Mouse (Mus musculus) intestine, embryonic 14.5 days (tissue): ENCODE results near the gene Gm49318. TPM values are rescaled to one million over a fixed set of nuclear protein-coding genes. Genes with fewer than 3 reads are reported as not detected.

ENCODE experiments used
- ATAC-seq: fragments of 200-750 bp; cut with Nextera tagmentation; replicated peaks from 2 replicates; pipeline ENCODE4 v1.8.0; 2017; ENCODE audit warnings: low read depth, moderate number of reproducible peaks, moderate TSS enrichment, moderate library complexity; ENCODE audit not compliant: low FRiP score, low TSS enrichment
- DNase-seq: peaks from one replicate; pipeline ENCODE4 v3.0.0-alpha.2; 2018; ENCODE audit warnings: low spot score
- H3K27ac ChIP-seq: fragments of 300-500 bp; sonication (generic); 2 replicates; pipeline ENCODE4 v1.5.1; 2014; ENCODE audit warnings: low read depth, mild to moderate bottlenecking, control low read depth
- H3K27me3 ChIP-seq: fragments of 300-500 bp; sonication (generic); replicated peaks from 2 replicates; pipeline ENCODE4 v1.6.1; 2014; ENCODE audit warnings: low read length, control low read depth; ENCODE audit not compliant: control insufficient read depth, insufficient read depth
- H3K36me3 ChIP-seq: fragments of 300-500 bp; sonication (generic); 2 replicates; pipeline ENCODE4 v1.6.1; 2014; ENCODE audit warnings: low read length, control low read depth; ENCODE audit not compliant: control insufficient read depth, insufficient read depth
- H3K4me1 ChIP-seq: fragments of 300-500 bp; sonication (generic); replicated peaks from 2 replicates; pipeline ENCODE4 v1.6.1; 2014; ENCODE audit warnings: low read length, control low read depth, mixed read lengths; ENCODE audit not compliant: control insufficient read depth, insufficient read depth
- H3K4me2 ChIP-seq: fragments of 300-500 bp; sonication (generic); 2 replicates; pipeline ENCODE4 v1.6.1; 2014; ENCODE audit warnings: low read length
- H3K4me3 ChIP-seq: fragments of 300-500 bp; sonication (generic); 2 replicates; pipeline ENCODE4 v1.5.1; 2014; ENCODE audit warnings: low read depth, low read length, control low read depth, mixed read lengths
- H3K9ac ChIP-seq: fragments of 300-500 bp; sonication (generic); 2 replicates; pipeline ENCODE4 v1.6.1; 2014; ENCODE audit warnings: mild to moderate bottlenecking, low read length
- H3K9me3 ChIP-seq: fragments of 300-500 bp; sonication (generic); 2 replicates; pipeline ENCODE4 v1.6.1; 2016; ENCODE audit warnings: low read length, control low read depth; ENCODE audit not compliant: control insufficient read depth
- WGBS: fragments of 180-500 bp; shearing (Covaris S2); extraction: QIAGEN DNeasy Blood & Tissue Kit; methylation state at CpG from one replicate; pipeline ENCODE4 v1.1.7; 2014; 5-methylcytosine and 5-hydroxymethylcytosine counted together
- polyA plus RNA-seq: library from polyadenylated mRNA; unstranded; fragments of >200 nt; fragmentation: Nextera tagmentation; extraction: Ambion mirVana; gene quantifications from 2 replicates; pipeline ENCODE4 v1.2.1, GENCODE M21; 2014

Gene Gm49318
- polyA plus RNA-seq, 1 experiment from 2014 or later: not detected

- Histone ChIP-seq H3K9me3 (no peaks in the 10 kb centered on the region), H3K27ac (no peak overlapping the region), H3K27me3 (no peaks in the 10 kb centered on the region), H3K4me2 (no peak overlapping the region), H3K36me3 (peaks cover 77% of the 10 kb centered on the region), H3K9ac (no peak overlapping the region), H3K4me3 (no peak overlapping the region), H3K4me1 (no peaks in the 10 kb centered on the region)
- ATAC-seq (no peak), DNase-seq (no peak)
- 75% methylated on average over 2 of the region's 2 CpGs for WGBS
Measured at GRCm38 (mm10) chr9:22061339-22061738, 9.7 kb downstream of the Gm49318 start.

DNA sequence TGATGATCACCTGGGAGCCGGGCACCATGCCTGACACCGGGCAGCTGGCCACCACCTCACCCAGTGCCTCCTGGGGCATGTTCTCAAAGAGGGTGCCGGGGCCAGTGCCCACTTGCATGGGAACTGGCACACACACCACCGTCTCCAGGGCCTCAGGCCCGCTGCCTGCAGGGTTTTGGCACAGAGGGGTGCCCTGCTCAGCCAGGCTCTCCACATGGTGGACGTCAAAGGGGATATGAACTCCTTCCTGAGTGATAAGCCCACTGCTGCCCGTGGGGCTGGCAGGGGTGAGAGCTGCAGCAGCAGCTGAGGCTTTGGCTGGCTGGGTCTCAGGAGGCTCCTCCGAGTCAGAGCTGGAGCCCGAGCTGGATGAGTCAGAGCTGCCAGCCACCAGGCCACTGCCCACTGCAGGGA lies 13.0 kb downstream of the Gm49318 start:
- Histone ChIP-seq H3K4me3 (no peak overlapping the region), H3K4me2 (no peak overlapping the region), H3K36me3 (peaks cover 48% of the 10 kb centered on the region), H3K27ac (no peak overlapping the region), H3K4me1 (peaks cover 3% of the 10 kb centered on the region; the same call in 1 of the 2 replicates), H3K9me3 (no peaks in the 10 kb centered on the region), H3K27me3 (peaks cover 28% of the 10 kb centered on the region), H3K9ac (no peak overlapping the region)
- no peak for DNase-seq
- 94% methylated on average over 9 of the region's 9 CpGs for WGBS
- ATAC-seq: no peak

GRCm38 (mm10) chr9:22057031-22057517 lies 14.0 kb downstream of the Gm49318 start:
- H3K9ac ChIP-seq: no peak overlapping the region
- H3K4me3 ChIP-seq: no peak overlapping the region
- H3K4me2 ChIP-seq: no peak overlapping the region
- H3K36me3 ChIP-seq: peaks cover 44% of the 10 kb centered on the region
- H3K4me1 ChIP-seq: peaks cover 3% of the 10 kb centered on the region; the same call in 1 of the 2 replicates
- H3K27me3 ChIP-seq: peaks cover 37% of the 10 kb centered on the region
- no peaks in the 10 kb centered on the region for H3K9me3 ChIP-seq
- no peak for DNase-seq
- ATAC-seq: no peak
- 92% methylated on average over 9 of the region's 9 CpGs for WGBS
- H3K27ac ChIP-seq: no peak overlapping the region

- no peak for DNase-seq
- peaks cover 37% of the 10 kb centered on the region for H3K36me3 ChIP-seq
- no peak overlapping the region for H3K4me3 ChIP-seq
- peaks cover 9% of the 10 kb centered on the region for H3K4me1 ChIP-seq
- peaks cover 44% of the 10 kb centered on the region for H3K27me3 ChIP-seq
- WGBS: 74% methylated on average over 9 of the region's 9 CpGs
- no peaks in the 10 kb centered on the region for H3K9me3 ChIP-seq
- H3K9ac ChIP-seq: no peak overlapping the region
- H3K4me2 ChIP-seq: no peak overlapping the region
- H3K27ac ChIP-seq: no peak overlapping the region
- no peak for ATAC-seq
Measured at GRCm38 (mm10) chr9:22056303-22056910, 14.7 kb downstream of the Gm49318 start.

GRCm38 (mm10) chr9:22055713-22056112 lies 15.3 kb downstream of the Gm49318 start:
- Histone ChIP-seq H3K4me2 (no peak overlapping the region), H3K4me1 (peaks cover 14% of the 10 kb centered on the region), H3K9me3 (no peaks in the 10 kb centered on the region), H3K27ac (no peak overlapping the region), H3K4me3 (no peak overlapping the region), H3K9ac (no peak overlapping the region), H3K27me3 (peaks cover 51% of the 10 kb centered on the region), H3K36me3 (peaks cover 31% of the 10 kb centered on the region)
- 32% methylated on average over 29 of the region's 29 CpGs for WGBS
- ATAC-seq (no peak), DNase-seq (no peak)

DNA sequence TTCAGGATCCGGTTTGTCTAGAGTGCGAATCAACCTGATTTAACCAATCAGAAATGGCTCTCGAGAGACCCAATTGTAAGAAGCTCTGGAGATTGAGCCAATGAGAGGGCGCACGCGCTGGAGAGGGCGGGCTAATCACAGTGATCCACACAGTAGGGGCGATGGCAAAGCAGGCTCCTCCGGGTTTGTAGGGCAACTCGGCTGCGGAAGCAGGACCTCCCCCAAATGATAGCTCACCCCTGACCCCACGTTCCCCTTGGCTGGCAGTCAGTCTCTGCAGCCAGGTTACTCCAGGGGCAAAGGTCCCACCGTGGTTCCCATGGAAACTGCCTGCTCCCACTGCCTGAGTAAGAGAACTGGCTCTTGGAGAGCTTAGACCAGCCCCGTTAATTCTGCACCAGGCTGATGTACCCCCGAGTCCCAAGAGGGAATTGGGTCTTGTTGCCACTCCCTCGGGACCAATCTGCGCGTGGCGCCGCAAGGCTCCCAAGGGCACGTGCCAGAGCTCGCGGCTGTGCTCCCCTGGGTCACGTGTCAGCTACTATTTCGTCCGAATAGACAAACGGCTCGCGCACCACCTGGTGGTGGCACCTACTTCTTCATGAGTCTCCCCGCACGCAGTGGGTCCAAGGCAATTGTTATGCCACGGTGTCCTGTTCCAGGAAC lies 16.5 kb downstream of the Gm49318 start:
- peaks cover 27% of the 10 kb centered on the region for H3K36me3 ChIP-seq
- no peak overlapping the region for H3K9ac ChIP-seq
- WGBS: 2% methylated on average over 32 of the region's 32 CpGs
- DNase-seq (peak; percentile 83), ATAC-seq (peak; percentile 22)
- H3K4me3 ChIP-seq: 0 out of 2 replicates have a peak overlapping the region, but pooled peaks have one; percentile 6
- H3K27ac ChIP-seq: no peak overlapping the region
- H3K4me1 ChIP-seq: peaks cover 18% of the 10 kb centered on the region
- H3K27me3 ChIP-seq: peaks cover 63% of the 10 kb centered on the region
- peak overlapping the region; percentile 33 for H3K4me2 ChIP-seq
- no peaks in the 10 kb centered on the region for H3K9me3 ChIP-seq

DNA sequence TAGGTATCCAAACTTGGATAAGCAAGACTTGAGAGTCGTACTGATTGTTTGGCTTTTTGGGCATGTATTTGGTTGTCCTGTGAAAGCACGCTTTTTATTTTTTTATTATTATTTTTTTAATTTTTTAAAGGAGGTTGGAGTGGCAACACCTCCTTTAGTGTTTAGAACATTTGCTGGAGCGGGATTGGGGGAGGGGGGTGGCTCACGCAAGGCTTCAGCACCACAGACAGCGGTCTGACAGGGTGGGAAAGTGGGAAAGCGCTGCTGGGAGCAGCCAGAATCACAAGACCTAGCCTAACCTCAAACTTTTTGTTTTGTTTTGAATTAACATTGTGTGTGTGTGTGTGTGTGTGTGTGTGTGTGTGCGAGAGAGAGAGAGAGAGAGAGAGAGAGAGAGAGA lies 17.4 kb downstream of the Gm49318 start:
- Histone ChIP-seq H3K27ac (no peak overlapping the region), H3K9me3 (no peaks in the 10 kb centered on the region), H3K4me1 (peaks cover 18% of the 10 kb centered on the region), H3K4me3 (no peak overlapping the region), H3K36me3 (peaks cover 19% of the 10 kb centered on the region), H3K27me3 (peaks cover 71% of the 10 kb centered on the region), H3K9ac (no peak overlapping the region), H3K4me2 (no peak overlapping the region)
- ATAC-seq (no peak), DNase-seq (peak; percentile 73)
- WGBS: 28% methylated on average over 6 of the region's 7 CpGs

- Histone ChIP-seq H3K27me3 (peaks cover 77% of the 10 kb centered on the region), H3K36me3 (peaks cover 2% of the 10 kb centered on the region; the same call in 1 of the 2 replicates)
Measured at GRCm38 (mm10) chr9:22051958-22052254, 19.2 kb downstream of the Gm49318 start, which contains the start of gene Elavl3. Elavl3 (minus strand) TSS chr9:22052023.

More at GRCm38 (mm10) chr9:22051958-22052254, 19.2 kb downstream of the Gm49318 start, which contains the start of gene Elavl3:
- Histone ChIP-seq H3K27ac (no peak within 1 kb of the TSS), H3K9me3 (no peaks in the 10 kb centered on the region), H3K9ac (no peak within 1 kb of the TSS), H3K4me3 (peak within 1 kb of the TSS; percentile 28), H3K4me2 (peak within 1 kb of the TSS; percentile 56), H3K4me1 (peaks cover 18% of the 10 kb centered on the region)
- DNase-seq (peak; percentile 59), ATAC-seq (0 out of 2 replicates have a peak, but pooled peaks have one; percentile 17)
- 1% methylated on average over 26 of the region's 28 CpGs for WGBS
